Mouse (Mus musculus): ENCODE data around the gene Triml1.

- TF ChIP-seq CTCF (IDR thresholded peaks at IDR 0.05; ENCODE audit: borderline replicate concordance, insufficient read depth, low read depth, low read length): no peak
- TF ChIP-seq POLR2A (IDR thresholded peaks at IDR 0.05; ENCODE audit: borderline replicate concordance, insufficient read depth, low read length): no peak
Measured at GRCm38 (mm10) chr8:43182281-43182680, 41.0 kb upstream of the Triml1 start.

All from cerebellum, adult 2 months (tissue).